Mouse (Mus musculus) forebrain, embryonic 11.5 days (tissue): ENCODE measurements at regions not wholly inside any gene's neighbourhood (a gene's known extent, or its start where the extent isn't known, plus 50 kb on each side); places are given as distances from the start of the nearest gene placed in this dataset.

Experiments
- ATAC-seq: fragments of 200-750 bp; cut with Nextera tagmentation; replicated peaks from 2 replicates; pipeline ENCODE4 v1.8.0; 2017; ENCODE audit warnings: moderate TSS enrichment; ENCODE audit not compliant: low FRiP score
- DNase-seq: peaks from one replicate; pipeline ENCODE4 v3.0.0-alpha.2; 2017; ENCODE audit warnings: low spot score
- H3K27ac ChIP-seq: fragments of 300-500 bp; sonication (generic); 2 replicates; pipeline ENCODE4 v1.5.1; 2014; ENCODE audit warnings: low read depth, low read length
- H3K27me3 ChIP-seq: fragments of 300-500 bp; sonication (generic); 2 replicates; pipeline ENCODE4 v1.6.1; 2014; ENCODE audit warnings: mild to moderate bottlenecking, low read length, mixed read lengths; ENCODE audit not compliant: control insufficient read depth, insufficient read depth
- H3K36me3 ChIP-seq: fragments of 300-500 bp; sonication (generic); 2 replicates; pipeline ENCODE4 v1.6.1; 2014; ENCODE audit warnings: mild to moderate bottlenecking, low read length, moderate library complexity, mixed read lengths; ENCODE audit not compliant: control insufficient read depth, insufficient read depth
- H3K4me1 ChIP-seq: fragments of 300-500 bp; sonication (generic); replicated peaks from 2 replicates; pipeline ENCODE4 v1.6.1; 2014; ENCODE audit warnings: low read length, mixed read lengths; ENCODE audit not compliant: control insufficient read depth, insufficient read depth
- H3K4me2 ChIP-seq: fragments of 300-500 bp; sonication (generic); 2 replicates; pipeline ENCODE4 v1.6.1; 2014; ENCODE audit warnings: low read depth, mild to moderate bottlenecking, low read length, moderate library complexity, mixed read lengths; ENCODE audit not compliant: severe bottlenecking
- H3K4me3 ChIP-seq: fragments of 300-500 bp; sonication (generic); 2 replicates; pipeline ENCODE4 v1.5.1; 2014; ENCODE audit warnings: low read depth, low read length
- H3K9ac ChIP-seq: fragments of 300-500 bp; sonication (generic); 2 replicates; pipeline ENCODE4 v1.6.1; 2014; ENCODE audit warnings: low read length
- H3K9me3 ChIP-seq: fragments of 300-500 bp; sonication (generic); 2 replicates; pipeline ENCODE4 v1.6.1; 2016; ENCODE audit warnings: low read length, mixed read lengths; ENCODE audit not compliant: control insufficient read depth
- WGBS: fragments of 180-500 bp; shearing (Covaris S2); extraction: QIAGEN DNeasy Blood & Tissue Kit; methylation state at CpG from one replicate; pipeline ENCODE4 v1.1.7; 2014; 5-methylcytosine and 5-hydroxymethylcytosine counted together

GRCm38 (mm10) chr1:168600461-168601160 is 168.5 kb upstream of the Pbx1 start:
- H3K4me2 ChIP-seq: no peak overlapping the region
- DNase-seq (no peak), ATAC-seq (no peak)
- peaks cover 5% of the 10 kb centered on the region; the same call in 1 of the 2 replicates for H3K4me1 ChIP-seq
- H3K27ac ChIP-seq: no peak overlapping the region
- H3K4me3 ChIP-seq: no peak overlapping the region
- no peaks in the 10 kb centered on the region for H3K27me3 ChIP-seq
- H3K9ac ChIP-seq: no peak overlapping the region
- 85% methylated on average over 6 of the region's 6 CpGs for WGBS
- H3K9me3 ChIP-seq: no peaks in the 10 kb centered on the region
- no peaks in the 10 kb centered on the region for H3K36me3 ChIP-seq

GRCm38 (mm10) chr1:168598191-168598667 is 166.2 kb upstream of the Pbx1 start:
- Histone ChIP-seq H3K4me2 (peak overlapping the region; percentile 36; the same call in 1 of the 2 replicates), H3K4me1 (peaks cover 5% of the 10 kb centered on the region; the same call in 1 of the 2 replicates), H3K27me3 (no peaks in the 10 kb centered on the region), H3K27ac (no peak overlapping the region), H3K4me3 (no peak overlapping the region), H3K9me3 (no peaks in the 10 kb centered on the region), H3K9ac (peak overlapping the region; percentile 27; the same call in 1 of the 2 replicates), H3K36me3 (no peaks in the 10 kb centered on the region)
- no peak for DNase-seq
- no peak for ATAC-seq
- WGBS: 20% methylated on average over 11 of the region's 11 CpGs

- DNase-seq (no peak), ATAC-seq (no peak)
- Histone ChIP-seq H3K9me3 (no peaks in the 10 kb centered on the region), H3K4me2 (no peak overlapping the region), H3K9ac (no peak overlapping the region), H3K4me3 (no peak overlapping the region), H3K4me1 (peaks cover 5% of the 10 kb centered on the region; the same call in 1 of the 2 replicates), H3K36me3 (no peaks in the 10 kb centered on the region), H3K27ac (no peak overlapping the region), H3K27me3 (no peaks in the 10 kb centered on the region)
- 15% methylated on average over 5 of the region's 5 CpGs for WGBS
Observed at GRCm38 (mm10) chr1:168597495-168597894, 165.4 kb upstream of the Pbx1 start.

GRCm38 (mm10) chr1:168584137-168584536 is 152.1 kb upstream of the Pbx1 start:
- no peak overlapping the region for H3K9ac ChIP-seq
- DNase-seq (no peak), ATAC-seq (no peak)
- H3K36me3 ChIP-seq: no peaks in the 10 kb centered on the region
- 78% methylated on average over 3 of the region's 3 CpGs for WGBS
- H3K27ac ChIP-seq: no peak overlapping the region
- no peaks in the 10 kb centered on the region for H3K27me3 ChIP-seq
- no peaks in the 10 kb centered on the region for H3K4me1 ChIP-seq
- H3K4me2 ChIP-seq: no peak overlapping the region
- no peaks in the 10 kb centered on the region for H3K9me3 ChIP-seq
- no peak overlapping the region for H3K4me3 ChIP-seq

- ATAC-seq (no peak), DNase-seq (no peak)
- H3K9me3 ChIP-seq: no peaks in the 10 kb centered on the region
- no peak overlapping the region for H3K4me3 ChIP-seq
- H3K4me1 ChIP-seq: no peaks in the 10 kb centered on the region
- H3K9ac ChIP-seq: no peak overlapping the region
- no peaks in the 10 kb centered on the region for H3K27me3 ChIP-seq
- H3K27ac ChIP-seq: no peak overlapping the region
- WGBS: 83% methylated on average over 5 of the region's 5 CpGs
- no peak overlapping the region for H3K4me2 ChIP-seq
- H3K36me3 ChIP-seq: no peaks in the 10 kb centered on the region
Observed at GRCm38 (mm10) chr1:168582434-168582833, 150.4 kb upstream of the Pbx1 start.

GRCm38 (mm10) chr1:168569930-168570515 is 138.0 kb upstream of the Pbx1 start:
- no peaks in the 10 kb centered on the region for H3K36me3 ChIP-seq
- no peaks in the 10 kb centered on the region for H3K27me3 ChIP-seq
- no peak overlapping the region for H3K9ac ChIP-seq
- H3K9me3 ChIP-seq: no peaks in the 10 kb centered on the region
- no peaks in the 10 kb centered on the region; the same call in 1 of the 2 replicates for H3K4me1 ChIP-seq
- 33% methylated on average over 5 of the region's 5 CpGs for WGBS
- no peak overlapping the region for H3K27ac ChIP-seq
- no peak for DNase-seq
- no peak overlapping the region for H3K4me2 ChIP-seq
- ATAC-seq: peak; percentile 64
- no peak overlapping the region for H3K4me3 ChIP-seq

- ATAC-seq: no peak; the same call in 1 of the 2 replicates
- no peaks in the 10 kb centered on the region for H3K27me3 ChIP-seq
Observed at GRCm38 (mm10) chr1:168552394-168552793, 120.3 kb upstream of the Pbx1 start.

GRCm38 (mm10) chr1:168549807-168550435 is 117.9 kb upstream of the Pbx1 start:
- Histone ChIP-seq H3K4me3 (no peak overlapping the region), H3K36me3 (no peaks in the 10 kb centered on the region), H3K9ac (no peak overlapping the region), H3K4me2 (no peak overlapping the region), H3K27ac (peak overlapping the region; percentile 26; the same call in 1 of the 2 replicates), H3K27me3 (no peaks in the 10 kb centered on the region), H3K4me1 (0 out of 2 replicates have a peak, but pooled peaks cover 2% of the 10 kb centered on the region), H3K9me3 (no peaks in the 10 kb centered on the region)
- 22% methylated on average over 7 of the region's 7 CpGs for WGBS
- no peak for DNase-seq
- peak; percentile 90 for ATAC-seq

More at GRCm38 (mm10) chr1:168552394-168552793, 120.3 kb upstream of the Pbx1 start:
- 66% methylated on average over 3 of the region's 3 CpGs for WGBS
- Histone ChIP-seq H3K4me2 (no peak overlapping the region), H3K36me3 (no peaks in the 10 kb centered on the region), H3K4me3 (no peak overlapping the region), H3K27ac (no peak overlapping the region), H3K9me3 (no peaks in the 10 kb centered on the region), H3K9ac (no peak overlapping the region), H3K4me1 (0 out of 2 replicates have a peak, but pooled peaks cover 2% of the 10 kb centered on the region)
- no peak for DNase-seq
